Mouse (Mus musculus) forebrain, postnatal 0 days (tissue): ENCODE data around the gene Dusp10. TPM values are rescaled to one million over a fixed set of nuclear protein-coding genes. Genes with fewer than 3 reads are reported as not detected.

ENCODE experiments used
- ATAC-seq: fragments of 200-750 bp; cut with Nextera tagmentation; 2 replicates; pipeline ENCODE4 v1.8.0; 2017; ENCODE audit warnings: mild to moderate bottlenecking, moderate library complexity
- DNase-seq: peaks from one replicate; pipeline ENCODE4 v3.0.0-alpha.2; 2015
- H3K27ac ChIP-seq: fragments of 300-500 bp; sonication (generic); 2 replicates; pipeline ENCODE4 v1.5.1; 2014; ENCODE audit warnings: low read depth, mild to moderate bottlenecking, antibody characterized with exemption, low read length, moderate library complexity, mixed read lengths
- H3K27me3 ChIP-seq: fragments of 300-500 bp; sonication (generic); 2 replicates; pipeline ENCODE4 v1.6.1; 2014; ENCODE audit warnings: mild to moderate bottlenecking, low read length, mixed read lengths; ENCODE audit not compliant: insufficient read depth
- H3K36me3 ChIP-seq: fragments of 300-500 bp; sonication (generic); 2 replicates; pipeline ENCODE4 v1.6.1; 2014; ENCODE audit warnings: mild to moderate bottlenecking, moderate library complexity; ENCODE audit not compliant: insufficient read depth
- H3K4me1 ChIP-seq: fragments of 300-500 bp; sonication (generic); 2 replicates; pipeline ENCODE4 v1.6.1; 2014; ENCODE audit warnings: antibody characterized with exemption; ENCODE audit not compliant: insufficient read depth
- H3K4me2 ChIP-seq: fragments of 300-500 bp; sonication (generic); 2 replicates; pipeline ENCODE4 v1.6.1; 2014; ENCODE audit warnings: low read depth, mild to moderate bottlenecking, moderate library complexity
- H3K4me3 ChIP-seq: fragments of 300-500 bp; sonication (generic); 2 replicates; pipeline ENCODE4 v1.5.1; 2014; ENCODE audit warnings: low read depth, low read length, mixed read lengths
- H3K9ac ChIP-seq: fragments of 300-500 bp; sonication (generic); 2 replicates; pipeline ENCODE4 v1.6.1; 2014; ENCODE audit warnings: mild to moderate bottlenecking
- H3K9me3 ChIP-seq: fragments of 300-500 bp; sonication (generic); 2 replicates; pipeline ENCODE4 v1.6.1; 2016; ENCODE audit warnings: low read length
- CTCF ChIP-seq: sonication (generic); IDR thresholded peaks from 2 replicates; pipeline ENCODE4 v1.5.1; 2016; ENCODE audit warnings: antibody characterized with exemption, control low read depth, low read depth
- WGBS: fragments of 180-500 bp; shearing (Covaris S2); extraction: QIAGEN DNeasy Blood & Tissue Kit; methylation state at CpG from one replicate; pipeline ENCODE4 v1.1.7; 2014; 5-methylcytosine and 5-hydroxymethylcytosine counted together
- polyA plus RNA-seq: library from polyadenylated mRNA; unstranded; fragments of >200 nt; fragmentation: Nextera tagmentation; extraction: Ambion mirVana; gene quantifications from 2 replicates; pipeline ENCODE4 v1.2.1, GENCODE M21; 2015
- total RNA-seq: library from RNA; depleted of rRNA; stranded (reverse); fragments of >200 nt; gene quantifications from 2 replicates; pipeline ENCODE4 v1.2.3, GENCODE M21; 2014

Dusp10 gene
- total and polyA plus RNA-seq, 2 experiments from 2014 or later: 3.8 to 8.9 TPM

GRCm38 (mm10) chr1:183997207-183997606 is 15.9 kb upstream of the Dusp10 start:
- H3K4me1 ChIP-seq: no peaks in the 10 kb centered on the region
- 79% methylated on average over 2 of the region's 2 CpGs for WGBS
- no peak for ATAC-seq

GRCm38 (mm10) chr1:184002470-184002869 is 10.6 kb upstream of the Dusp10 start:
- TF ChIP-seq CTCF: no peak
- H3K9ac ChIP-seq: no peak overlapping the region
- WGBS: 24% methylated on average over 2 of the region's 2 CpGs
- DNase-seq (peak; percentile 45), ATAC-seq (peak; percentile 58; the same call in 1 of the 2 replicates)
- no peaks in the 10 kb centered on the region for H3K27me3 ChIP-seq
- H3K4me2 ChIP-seq: no peak overlapping the region
- H3K36me3 ChIP-seq: no peaks in the 10 kb centered on the region
- H3K4me3 ChIP-seq: no peak overlapping the region
- no peak overlapping the region for H3K27ac ChIP-seq
- H3K9me3 ChIP-seq: no peaks in the 10 kb centered on the region
- no peaks in the 10 kb centered on the region for H3K4me1 ChIP-seq

More at GRCm38 (mm10) chr1:183997207-183997606, 15.9 kb upstream of the Dusp10 start:
- no peak for TF ChIP-seq CTCF
- Histone ChIP-seq H3K4me2 (no peak overlapping the region), H3K36me3 (no peaks in the 10 kb centered on the region), H3K9me3 (no peaks in the 10 kb centered on the region), H3K9ac (no peak overlapping the region), H3K27ac (no peak overlapping the region), H3K27me3 (no peaks in the 10 kb centered on the region), H3K4me3 (no peak overlapping the region)
- DNase-seq: no peak

- Histone ChIP-seq H3K36me3 (no peaks in the 10 kb centered on the region), H3K4me2 (no peak overlapping the region), H3K9me3 (no peaks in the 10 kb centered on the region), H3K4me3 (no peak overlapping the region), H3K27me3 (no peaks in the 10 kb centered on the region), H3K9ac (no peak overlapping the region), H3K4me1 (no peaks in the 10 kb centered on the region), H3K27ac (no peak overlapping the region)
- WGBS: 55% methylated on average over 2 of the region's 2 CpGs
- DNase-seq (no peak), ATAC-seq (no peak)
- TF ChIP-seq CTCF: no peak
These were observed 8.8 kb upstream of the Dusp10 start for GRCm38 (mm10) chr1:184004311-184004710.

- no peak overlapping the region for H3K4me2 ChIP-seq
- H3K9me3 ChIP-seq: no peaks in the 10 kb centered on the region
- DNase-seq: no peak
- 81% methylated on average over 6 of the region's 6 CpGs for WGBS
- ATAC-seq: no peak
- H3K4me1 ChIP-seq: no peaks in the 10 kb centered on the region
- no peak overlapping the region for H3K4me3 ChIP-seq
- no peak overlapping the region for H3K9ac ChIP-seq
- no peak for TF ChIP-seq CTCF
- H3K27me3 ChIP-seq: no peaks in the 10 kb centered on the region
- no peak overlapping the region for H3K27ac ChIP-seq
- no peaks in the 10 kb centered on the region for H3K36me3 ChIP-seq
These were observed 7.6 kb upstream of the Dusp10 start for GRCm38 (mm10) chr1:184005315-184006058.

GRCm38 (mm10) chr1:184006086-184006485 is 7.0 kb upstream of the Dusp10 start:
- no peak for DNase-seq
- Histone ChIP-seq H3K27ac (no peak overlapping the region), H3K36me3 (no peaks in the 10 kb centered on the region), H3K27me3 (no peaks in the 10 kb centered on the region), H3K4me1 (no peaks in the 10 kb centered on the region), H3K9me3 (no peaks in the 10 kb centered on the region), H3K9ac (no peak overlapping the region), H3K4me2 (no peak overlapping the region), H3K4me3 (no peak overlapping the region)
- TF ChIP-seq CTCF: no peak
- ATAC-seq: no peak

GRCm38 (mm10) chr1:184011311-184011710 is 1.8 kb upstream of the Dusp10 start:
- WGBS: 96% methylated on average over 6 of the region's 6 CpGs
- DNase-seq (no peak), ATAC-seq (no peak)
- Histone ChIP-seq H3K9ac (no peak overlapping the region), H3K9me3 (no peaks in the 10 kb centered on the region), H3K4me3 (no peak overlapping the region), H3K4me2 (no peak overlapping the region), H3K4me1 (no peaks in the 10 kb centered on the region), H3K27ac (no peak overlapping the region), H3K36me3 (no peaks in the 10 kb centered on the region), H3K27me3 (no peaks in the 10 kb centered on the region)
- TF ChIP-seq CTCF: no peak

GRCm38 (mm10) chr1:184014091-184014490 is 989 bp downstream of the Dusp10 start:
- Histone ChIP-seq H3K4me3 (no peak overlapping the region), H3K36me3 (no peaks in the 10 kb centered on the region), H3K4me1 (no peaks in the 10 kb centered on the region), H3K4me2 (no peak overlapping the region), H3K9me3 (no peaks in the 10 kb centered on the region), H3K9ac (no peak overlapping the region), H3K27ac (no peak overlapping the region), H3K27me3 (no peaks in the 10 kb centered on the region)
- WGBS: 86% methylated on average over 3 of the region's 3 CpGs
- ATAC-seq (no peak), DNase-seq (no peak)
- no peak for TF ChIP-seq CTCF
